Mouse (Mus musculus) CH12.LX (cell line): ENCODE results near the gene Galnt18. TPM values are rescaled to one million over a fixed set of nuclear protein-coding genes. Genes with fewer than 3 reads are reported as not detected.

Source experiments
- DNase-seq: peaks from one replicate; pipeline ENCODE4 v3.0.0-alpha.2; 2013; ENCODE audit errors: extremely low read depth
- H3K27ac ChIP-seq: 2 replicates; pipeline ENCODE4 v1.5.1; 2012; ENCODE audit warnings: low read depth, mild to moderate bottlenecking, control low read depth, moderate library complexity; ENCODE audit not compliant: insufficient read depth
- H3K27me3 ChIP-seq: replicated peaks from 2 replicates; pipeline ENCODE3; 2012; ENCODE audit warnings: inconsistent platforms
- H3K36me3 ChIP-seq, 2 experiments: replicated peaks in 1 of 2; 2 replicates each; pipeline versions ENCODE3 to v1.6.1; 2012; ENCODE audit warnings: inconsistent platforms in 1 of 2, low read length in 1 of 2, mild to moderate bottlenecking in 1 of 2, mixed read lengths in 1 of 2, moderate library complexity in 1 of 2; ENCODE audit not compliant: control insufficient read depth in 1 of 2, insufficient read depth in 1 of 2
- H3K4me1 ChIP-seq, 2 experiments: 2 replicates each; pipeline ENCODE4 v1.6.1; 2012; ENCODE audit warnings: inconsistent platforms in 1 of 2, moderate library complexity in 1 of 2; ENCODE audit not compliant: insufficient read depth in 2 of 2, control insufficient read depth in 1 of 2
- H3K4me2 ChIP-seq: 2 replicates; pipeline ENCODE4 v1.6.1; 2012; ENCODE audit warnings: low read depth, mild to moderate bottlenecking, control low read depth; ENCODE audit not compliant: poor library complexity, insufficient read depth, severe bottlenecking
- H3K4me3 ChIP-seq, 3 experiments: fragments of 150-350 bp in 1 of 3; sonication (generic) in 1 of 3; replicated peaks in 1 of 3; 2 replicates each; pipeline versions ENCODE3 to v1.5.1; 2011 to 2012; ENCODE audit warnings: low read depth in 2 of 3, low read length in 2 of 3, mild to moderate bottlenecking in 2 of 3, moderate library complexity in 2 of 3, control low read depth in 1 of 3, improper control_type of control experiment in 1 of 3, inconsistent platforms in 1 of 3, mixed read lengths in 1 of 3; ENCODE audit not compliant: poor library complexity in 1 of 3
- H3K79me2 ChIP-seq: replicated peaks from 2 replicates; pipeline ENCODE4 v1.6.1; 2012; ENCODE audit warnings: mild to moderate bottlenecking, moderate library complexity; ENCODE audit not compliant: control insufficient read depth, poor library complexity, insufficient read depth, severe bottlenecking; ENCODE audit errors: extremely low read depth
- H3K9ac ChIP-seq: 2 replicates; pipeline ENCODE4 v1.6.1; 2012; ENCODE audit warnings: low read depth, mild to moderate bottlenecking, control low read depth, moderate library complexity; ENCODE audit not compliant: insufficient read depth
- H3K9me3 ChIP-seq: replicated peaks from 2 replicates; pipeline ENCODE3; 2012; ENCODE audit warnings: low read length, inconsistent platforms, mixed read lengths
- BHLHE40 ChIP-seq: IDR thresholded peaks from 2 replicates; pipeline ENCODE4 v1.6.1; 2011; ENCODE audit warnings: mild to moderate bottlenecking, low read depth, low read length, improper control_type of control experiment
- CHD1 ChIP-seq: IDR thresholded peaks from 2 replicates; pipeline ENCODE4 v1.6.1; 2012; ENCODE audit warnings: low read depth, low read length, improper control_type of control experiment, inconsistent platforms
- CHD2 ChIP-seq: IDR thresholded peaks from 2 replicates; pipeline ENCODE4 v1.6.1; 2011; ENCODE audit warnings: low read length, improper control_type of control experiment
- E2F4 ChIP-seq: IDR thresholded peaks from 2 replicates; pipeline ENCODE4 v1.6.1; 2011; ENCODE audit warnings: low read depth, low read length, improper control_type of control experiment; ENCODE audit not compliant: insufficient replicate concordance
- EP300 ChIP-seq: IDR thresholded peaks from 2 replicates; pipeline ENCODE4 v1.6.1; 2011; ENCODE audit warnings: low read length, improper control_type of control experiment
- GABPA ChIP-seq: IDR thresholded peaks from 2 replicates; pipeline ENCODE4 v1.6.1; 2012; ENCODE audit warnings: low read depth, low read length, improper control_type of control experiment, inconsistent platforms; ENCODE audit not compliant: insufficient replicate concordance
- HCFC1 ChIP-seq: IDR thresholded peaks from 2 replicates; pipeline ENCODE4 v1.6.1; 2012; ENCODE audit warnings: low read depth, mild to moderate bottlenecking, inconsistent platforms, low read length, improper control_type of control experiment
- JUN ChIP-seq: IDR thresholded peaks from 2 replicates; pipeline ENCODE4 v1.6.1; 2011; ENCODE audit warnings: low read depth, mild to moderate bottlenecking, low read length, improper control_type of control experiment, moderate library complexity; ENCODE audit not compliant: insufficient read depth
- JUND ChIP-seq: conservative IDR thresholded peaks from 2 replicates; pipeline ENCODE4 v1.6.1; 2011; ENCODE audit warnings: low read depth, low read length, improper control_type of control experiment
- MAZ ChIP-seq: IDR thresholded peaks from 2 replicates; pipeline ENCODE4 v1.6.1; 2012; ENCODE audit warnings: low read depth, mild to moderate bottlenecking, inconsistent platforms, low read length, improper control_type of control experiment, moderate library complexity
- MEF2A ChIP-seq: IDR thresholded peaks from 2 replicates; pipeline ENCODE4 v1.6.1; 2014; ENCODE audit warnings: low read depth, mild to moderate bottlenecking, inconsistent platforms, low read length, improper control_type of control experiment, borderline replicate concordance
- MXI1 ChIP-seq: IDR thresholded peaks from 2 replicates; pipeline ENCODE4 v1.6.1; 2011; ENCODE audit warnings: mild to moderate bottlenecking, low read depth, low read length, improper control_type of control experiment
- MYC ChIP-seq: IDR thresholded peaks from 2 replicates; pipeline ENCODE4 v1.6.1; 2011; ENCODE audit warnings: low read depth, mild to moderate bottlenecking, improper control_type of control experiment, low read length
- PAX5 ChIP-seq: IDR thresholded peaks from 2 replicates; pipeline ENCODE4 v1.6.1; 2012; ENCODE audit warnings: low read length, inconsistent platforms, mixed read lengths
- POLR2A ChIP-seq: IDR thresholded peaks from 2 replicates; pipeline ENCODE4 v1.6.1; 2011; ENCODE audit warnings: low read depth, mild to moderate bottlenecking, improper control_type of control experiment, low read length
- SMC3 ChIP-seq: IDR thresholded peaks from 2 replicates; pipeline ENCODE4 v1.6.1; 2011; ENCODE audit warnings: low read depth, low read length, improper control_type of control experiment
- TBP ChIP-seq: conservative IDR thresholded peaks from 2 replicates; pipeline ENCODE4 v1.6.1; 2011; ENCODE audit warnings: low read depth, low read length, improper control_type of control experiment
- TCF12 ChIP-seq: IDR thresholded peaks from 2 replicates; pipeline ENCODE4 v1.6.1; 2014; ENCODE audit warnings: low read depth, mild to moderate bottlenecking, inconsistent platforms, low read length, improper control_type of control experiment
- USF1 ChIP-seq: IDR thresholded peaks from 2 replicates; pipeline ENCODE4 v1.6.1; 2014; ENCODE audit warnings: low read depth, mild to moderate bottlenecking, inconsistent platforms, low read length, improper control_type of control experiment
- ZC3H11A ChIP-seq: IDR thresholded peaks from 2 replicates; pipeline ENCODE4 v1.6.1; 2012; ENCODE audit warnings: low read depth, mild to moderate bottlenecking, inconsistent platforms, low read length, improper control_type of control experiment
- ZNF384 ChIP-seq: IDR thresholded peaks from 2 replicates; pipeline ENCODE4 v1.6.1; 2012; ENCODE audit warnings: low read depth, low read length, improper control_type of control experiment, inconsistent platforms
- dilution Hi-C: fragments of 300-500 bp; cut with MboI; formaldehyde crosslinking; loops from 2 replicates; pipeline ENCODE4 v1.14.3; 2020; ENCODE audit warnings: low sequenced_read_pairs; ENCODE audit not compliant: extremely low pct_unique_long_range_greater_than_20kb, extremely low pct_ligation_motif_present
- in situ Hi-C: fragments of 300-500 bp; cut with MboI; formaldehyde crosslinking; loops from 3 replicates; pipeline ENCODE4 v1.14.3; 2019; ENCODE audit warnings: low sequenced_read_pairs, low pct_ligation_motif_present, low pct_unique_long_range_greater_than_20kb, mixed read lengths
- polyA plus RNA-seq: library from polyadenylated mRNA; unstranded; fragments of >175 nt; gene quantifications from 2 replicates; pipeline ENCODE4 v1.2.1, GENCODE M21; 2012; ENCODE audit warnings: low read depth; ENCODE audit not compliant: insufficient read length
- total RNA-seq, 2 experiments: library from RNA; depleted of rRNA; stranded (reverse); fragments of 300-350 nt in 1 of 2; fragments of >200 nt in 1 of 2; gene quantifications; 2 replicates each; pipeline ENCODE4 v1.2.3; 2012 to 2014

Gene Galnt18
- total and polyA plus RNA-seq, 3 experiments, result 0.04 TPM; not detected in 2

GRCm38 (mm10) chr7:111499255-111499790 is 280.5 kb downstream of the Galnt18 start:
- H3K9me3 ChIP-seq, result no peaks in the 10 kb centered on the region
- no peak for DNase-seq
- peaks cover 0 to 5% of the 10 kb centered on the region in 2 experiments; a peak in 1 of 4 replicates for H3K4me1 ChIP-seq
- H3K27me3 ChIP-seq, result no peaks in the 10 kb centered on the region
- dilution Hi-C loops, result no loop called here
- no peak overlapping the region for H3K9ac ChIP-seq
- no peak overlapping the region for H3K4me3 ChIP-seq
- no peaks in the 10 kb centered on the region for H3K36me3 ChIP-seq
- no peak overlapping the region for H3K27ac ChIP-seq
- in situ Hi-C loops, result no loop called here
- H3K79me2 ChIP-seq, result no peaks in the 10 kb centered on the region
- TF ChIP-seq JUN (no peak), POLR2A (no peak), ZC3H11A (no peak), HCFC1 (no peak), GABPA (no peak), MEF2A (no peak), PAX5 (no peak), TCF12 (no peak), JUND (no peak), TBP (no peak), CHD2 (no peak), MXI1 (no peak)
- H3K4me2 ChIP-seq, result no peak overlapping the region

GRCm38 (mm10) chr7:111497191-111497590 is 282.6 kb downstream of the Galnt18 start:
- Histone ChIP-seq H3K36me3 (no peaks in the 10 kb centered on the region), H3K9me3 (no peaks in the 10 kb centered on the region), H3K27me3 (no peaks in the 10 kb centered on the region), H3K27ac (no peak overlapping the region), H3K79me2 (no peaks in the 10 kb centered on the region), H3K4me1 (peaks cover 0 to 5% of the 10 kb centered on the region in 2 experiments; a peak in 1 of 4 replicates), H3K9ac (no peak overlapping the region), H3K4me2 (no peak overlapping the region), H3K4me3 (no peak overlapping the region)
- no peak for TF ChIP-seq ZC3H11A
- no peak for TF ChIP-seq CHD2
- no peak for TF ChIP-seq SMC3
- TF ChIP-seq POLR2A, result no peak
- no peak for TF ChIP-seq BHLHE40
- TF ChIP-seq GABPA, result no peak
- no peak for TF ChIP-seq CHD1
- TF ChIP-seq EP300, result no peak
- TF ChIP-seq USF1, result no peak
- TF ChIP-seq MYC, result no peak
- no peak for TF ChIP-seq E2F4
- TF ChIP-seq MAZ, result no peak
- no peak for TF ChIP-seq ZNF384
- in situ Hi-C loops, result no loop called here
- dilution Hi-C loops, result no loop called here
- no peak for DNase-seq
